Mouse (Mus musculus): ENCODE measurements around the gene Afmid.

DNA sequence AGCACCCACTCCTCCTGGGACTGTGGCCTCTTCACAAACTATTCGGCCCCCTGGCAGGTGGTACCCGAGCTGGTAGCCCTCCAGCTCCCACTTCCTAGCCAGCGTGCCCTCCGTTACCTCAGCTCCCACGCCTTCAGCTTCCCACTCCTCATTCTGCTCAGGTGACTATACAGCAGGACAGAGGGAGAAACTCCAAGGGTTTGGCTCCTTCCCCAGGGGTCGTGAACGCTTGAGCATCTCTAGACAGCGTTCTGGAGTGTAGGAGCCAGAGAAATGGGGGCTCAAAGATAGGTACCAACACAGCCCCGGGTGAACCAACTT lies 34.3 kb upstream of the Afmid start:
- TF ChIP-seq POLR2A (IDR thresholded peaks at IDR 0.05; ENCODE audit: extremely low read depth, insufficient read depth, low read length) (no peak), CTCF (IDR thresholded peaks at IDR 0.05; ENCODE audit: extremely low read depth, insufficient read depth, low read length) (no peak)
